Mouse (Mus musculus): ENCODE results near the gene Gpld1.

Gene Gpld1

GRCm38 (mm10) chr13:25023129-25023528, 80.2 kb downstream of the Gpld1 start:
- DNase-seq (ENCODE audit: low spot score in 2 of 2) = no peak

- DNase-seq (ENCODE audit: low spot score in 2 of 2) = no peak
Measured at GRCm38 (mm10) chr13:25024655-25025054, 81.7 kb downstream of the Gpld1 start.

GRCm38 (mm10) chr13:25026409-25027113, 83.6 kb downstream of the Gpld1 start:
- DNase-seq (ENCODE audit: low spot score in 2 of 2) = no peak

GRCm38 (mm10) chr13:25027114-25027425, 84.1 kb downstream of the Gpld1 start:
- no peak for DNase-seq (ENCODE audit: low spot score in 2 of 2)

GRCm38 (mm10) chr13:25039488-25039887, 96.5 kb downstream of the Gpld1 start:
- DNase-seq (ENCODE audit: low spot score in 2 of 2) = no peak

Measured in frontal cortex, postnatal 14 days (tissue).